Mouse (Mus musculus) heart, adult 2 months (tissue): ENCODE results near the gene Ctf1.

Experiments
- CTCF ChIP-seq: fragments of 200-600 bp; IDR thresholded peaks from 2 replicates; pipeline ENCODE4 v1.8.1; 2022; ENCODE audit warnings: antibody characterized with exemption, mild to moderate bottlenecking, moderate library complexity
- EP300 ChIP-seq: fragments of 200-500 bp; IDR thresholded peaks from 2 replicates; pipeline ENCODE4 v1.6.1; 2011; ENCODE audit warnings: low read depth, low read length, control low read depth; ENCODE audit not compliant: insufficient read depth
- POLR2A ChIP-seq: fragments of 200-500 bp; IDR thresholded peaks from 2 replicates; pipeline ENCODE4 v1.6.1; 2011; ENCODE audit warnings: mild to moderate bottlenecking, low read depth, low read length, control low read depth; ENCODE audit not compliant: insufficient read depth

- TF ChIP-seq POLR2A, result peak; percentile 66
- TF ChIP-seq CTCF, result no peak
- TF ChIP-seq EP300, result peak; percentile 69
Observed at GRCm38 (mm10) chr7:127745652-127746493, 33.3 kb downstream of the Ctf1 start.
